Mouse (Mus musculus): Measurements from ENCODE around the gene Tmem91. TPM values are rescaled to one million over a fixed set of nuclear protein-coding genes. Genes with fewer than 3 reads are reported as not detected.

The Tmem91 gene
- polyA plus RNA-seq, 3 experiments from 2014 or later = 8.2 to 23.6 (median 14.4) TPM

- ATAC-seq = no peak
Measured at GRCm38 (mm10) chr7:25669158-25669557, 5.8 kb downstream of the Tmem91 start.

DNA sequence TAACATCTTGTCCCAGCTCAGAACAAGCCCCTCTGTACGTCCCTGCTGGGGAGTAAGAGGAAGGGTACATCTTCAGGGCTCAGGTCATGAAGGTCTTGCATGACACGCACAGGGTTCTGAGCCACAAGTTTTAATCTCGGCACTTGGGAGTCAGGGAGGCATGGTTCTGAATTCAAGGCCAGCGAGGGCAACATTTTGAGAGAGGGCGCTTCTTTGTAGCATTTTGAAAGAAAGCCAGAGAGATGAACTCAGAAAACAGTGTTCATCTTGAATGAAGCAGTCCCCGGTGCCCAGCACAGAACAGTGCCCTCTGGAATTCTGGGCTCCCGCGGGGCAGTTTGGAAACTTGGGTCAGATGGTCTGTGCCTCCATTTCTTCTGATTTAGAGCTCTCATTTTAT lies 8.6 kb downstream of the Tmem91 start:
- ATAC-seq = no peak

GRCm38 (mm10) chr7:25658657-25659472 lies 16.1 kb downstream of the Tmem91 start, which contains the start of the genes Bckdha and Exosc5:
TSS of gene Bckdha (minus strand) at chr7:25658981.
TSS of gene Exosc5 (plus strand) at chr7:25659164.
- peak; percentile 99 for ATAC-seq

- ATAC-seq = no peak
Measured at GRCm38 (mm10) chr7:25657785-25658184, 17.2 kb downstream of the Tmem91 start.

GRCm38 (mm10) chr7:25655601-25656428 lies 19.2 kb downstream of the Tmem91 start:
- no peak for ATAC-seq

DNA sequence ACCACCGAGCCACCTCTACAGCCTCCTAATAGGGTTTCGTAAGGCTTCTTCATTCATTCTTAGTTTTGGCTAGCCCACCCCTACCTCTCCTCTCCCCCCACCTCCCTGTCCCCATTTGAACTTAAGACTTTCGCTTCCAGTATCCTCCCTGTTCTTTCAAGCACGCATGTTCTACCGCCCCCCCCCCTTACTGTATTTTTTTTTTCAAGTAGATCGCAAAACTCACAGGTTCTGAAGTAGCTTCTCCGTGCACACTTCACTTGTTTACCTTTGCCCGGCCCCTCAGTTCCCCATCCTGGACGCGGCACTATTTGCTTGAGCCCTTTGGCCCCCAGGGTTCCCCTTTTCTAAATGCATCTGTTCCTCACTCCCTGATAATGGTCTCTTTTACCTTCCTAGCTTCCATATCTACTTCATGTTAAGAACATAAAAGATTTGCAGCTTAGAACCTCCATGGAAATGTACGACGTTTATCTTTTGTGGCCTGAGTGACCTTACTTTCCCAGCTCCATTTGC lies 22.7 kb downstream of the Tmem91 start:
- no peak for ATAC-seq

GRCm38 (mm10) chr7:25651281-25651680 lies 23.7 kb downstream of the Tmem91 start:
- no peak for ATAC-seq

- no peak for ATAC-seq
Measured at GRCm38 (mm10) chr7:25649839-25650238, 25.1 kb downstream of the Tmem91 start.

DNA sequence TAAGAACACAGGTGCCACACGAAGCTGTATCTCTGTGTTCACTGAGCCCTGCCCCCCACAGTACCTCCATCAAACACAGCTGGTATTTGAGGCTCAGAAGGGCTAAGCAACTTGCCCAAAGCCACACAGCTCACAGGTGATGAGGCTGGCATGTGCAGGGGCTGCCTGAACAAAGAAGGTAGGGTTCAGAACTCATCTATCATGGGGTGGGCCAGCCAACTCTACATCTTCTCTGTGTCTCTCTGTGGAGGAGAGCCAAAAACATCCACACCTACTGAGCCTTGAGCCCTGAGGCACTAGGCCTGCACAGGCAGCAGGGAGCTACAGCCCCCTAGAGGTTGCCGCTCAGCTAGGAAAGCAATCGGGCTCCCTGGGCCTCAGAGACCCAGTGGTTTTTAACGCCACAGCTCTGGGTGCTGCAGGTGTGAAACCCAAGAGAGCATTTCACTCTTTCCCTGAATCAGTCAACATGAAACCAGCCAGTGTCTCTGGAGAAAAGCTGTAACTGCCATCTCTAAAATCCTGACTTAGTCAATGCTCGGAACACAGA lies 27.3 kb downstream of the Tmem91 start:
- peak; percentile 25 for ATAC-seq

- no peak for ATAC-seq
Measured at GRCm38 (mm10) chr7:25645074-25645473, 29.9 kb downstream of the Tmem91 start.

GRCm38 (mm10) chr7:25644631-25645030 lies 30.3 kb downstream of the Tmem91 start:
- no peak for ATAC-seq

DNA sequence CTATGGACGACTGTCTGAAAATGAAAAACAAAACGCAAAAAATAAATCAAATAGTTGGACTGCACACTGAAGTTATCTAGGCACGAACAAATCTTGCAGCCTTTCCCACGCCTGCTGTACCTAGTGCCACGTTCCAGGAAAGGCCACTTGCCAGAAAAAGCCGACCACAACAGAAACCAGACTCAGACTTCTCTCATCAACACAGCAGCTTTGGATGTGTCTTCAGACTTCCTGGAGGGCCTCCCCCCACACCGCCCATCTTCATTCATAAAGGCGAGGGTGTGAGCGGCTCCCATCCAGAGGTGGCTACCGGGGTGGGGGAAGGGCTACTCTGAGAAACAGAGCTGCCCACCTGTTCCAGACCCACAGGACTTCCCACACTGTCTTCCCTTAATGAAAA lies 30.8 kb downstream of the Tmem91 start:
- ATAC-seq = no peak

DNA sequence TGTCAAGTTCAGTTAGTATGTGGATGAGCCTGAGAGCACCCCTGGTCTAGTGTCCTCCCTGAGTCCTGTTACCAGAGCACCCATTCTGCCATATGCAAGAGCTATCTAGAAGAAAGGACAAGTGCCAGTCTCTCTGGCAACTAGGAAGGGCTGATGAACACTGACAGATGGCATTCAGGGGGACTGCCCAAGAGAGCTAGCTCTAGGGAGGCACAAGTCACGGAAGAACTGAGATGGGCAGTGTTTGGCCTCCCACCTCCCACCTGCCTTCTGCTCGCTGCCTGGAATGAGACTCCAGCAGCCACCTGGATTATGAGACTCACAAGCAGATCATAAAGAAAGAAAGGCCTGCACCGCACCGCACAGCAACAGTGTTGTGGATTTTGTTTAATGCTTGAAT lies 35.2 kb downstream of the Tmem91 start:
- ATAC-seq = no peak

DNA sequence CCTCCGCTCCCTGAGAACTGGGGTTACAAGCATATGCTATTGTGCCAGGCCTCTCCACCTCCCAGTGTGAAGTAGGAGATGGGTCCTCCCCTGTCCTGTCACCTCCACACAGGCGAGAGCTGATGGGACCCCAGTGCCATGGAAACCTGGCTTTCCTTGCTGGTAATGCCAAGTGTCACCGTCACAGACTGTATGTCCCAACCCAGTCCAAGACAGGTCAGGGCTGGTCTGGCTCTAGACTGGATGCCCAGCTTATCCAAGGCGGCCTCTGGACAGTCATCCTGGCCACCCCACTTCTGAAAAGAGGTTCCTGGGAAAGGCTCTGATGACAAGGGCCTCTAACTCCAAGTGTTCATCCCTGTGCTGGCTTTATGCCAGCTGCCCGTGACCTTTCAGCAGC lies 37.9 kb downstream of the Tmem91 start:
- no peak for ATAC-seq

DNA sequence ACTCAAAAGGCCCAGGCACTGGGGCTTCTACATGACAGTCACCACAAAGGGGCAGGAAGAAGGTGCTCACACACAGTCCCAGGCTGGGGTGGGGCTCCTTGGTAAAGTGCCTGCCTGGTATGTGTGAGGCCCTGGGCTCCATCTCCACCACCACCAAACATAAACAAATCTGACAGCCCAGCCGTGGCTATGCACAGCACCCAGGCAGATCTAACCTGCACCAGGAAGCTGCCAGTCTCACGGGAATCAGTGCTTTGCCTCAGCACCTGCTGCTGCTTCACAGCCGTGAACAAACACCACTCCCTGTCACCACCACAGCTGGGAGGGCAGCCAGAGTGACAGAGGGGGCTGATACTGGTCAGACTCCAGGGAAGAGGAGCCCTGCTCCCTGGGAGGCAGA lies 38.6 kb downstream of the Tmem91 start:
- no peak for ATAC-seq

- ATAC-seq = no peak
Measured at GRCm38 (mm10) chr7:25632679-25633078, 42.3 kb downstream of the Tmem91 start.

- no peak for ATAC-seq
Measured at GRCm38 (mm10) chr7:25628323-25628620, 46.7 kb downstream of the Tmem91 start.

DNA sequence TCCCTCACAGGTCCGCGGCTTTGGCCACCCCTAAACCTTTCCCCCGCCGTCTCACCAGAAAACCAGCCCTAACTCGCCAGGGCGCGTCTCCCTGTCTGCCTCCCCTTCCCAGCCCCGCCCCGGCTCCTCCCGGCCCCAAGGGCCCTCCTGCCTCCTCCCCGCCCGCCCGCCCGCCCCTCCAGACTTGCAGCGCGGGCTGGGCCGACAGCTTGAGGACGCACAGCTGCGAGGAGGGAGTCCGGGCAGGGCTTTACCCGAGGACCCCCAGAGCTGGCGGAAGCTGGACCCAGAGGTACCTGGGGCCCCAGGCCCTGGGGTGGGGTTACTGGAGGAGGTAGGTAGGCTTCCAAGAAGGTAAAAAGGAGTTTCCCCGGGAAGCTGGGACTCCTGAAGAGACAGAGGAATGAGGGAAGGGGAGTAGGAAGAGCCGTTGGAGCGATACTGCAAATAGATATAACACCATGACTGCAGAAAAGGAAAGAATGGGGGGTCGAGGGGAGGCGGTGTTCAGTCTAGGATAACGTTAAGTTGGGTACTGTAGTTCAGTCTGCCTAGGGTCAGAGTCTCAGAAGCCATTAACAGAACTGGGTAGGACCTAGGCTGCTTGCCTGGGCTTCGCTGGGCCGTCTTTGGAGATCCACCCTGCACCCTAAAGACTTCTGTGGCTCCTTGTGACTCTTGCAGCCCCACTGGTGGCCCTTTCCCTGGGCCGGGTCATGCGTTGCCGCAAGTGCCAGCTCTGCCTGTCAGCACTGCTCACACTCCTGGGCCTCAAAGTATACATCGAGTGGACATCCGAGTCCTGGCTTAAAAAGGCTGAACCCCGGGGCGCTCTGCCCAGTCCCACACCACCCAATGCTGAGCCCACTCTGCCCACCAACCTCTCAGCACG lies 47.3 kb downstream of the Tmem91 start:
- ATAC-seq = no peak

GRCm38 (mm10) chr7:25626509-25627430 lies 48.2 kb downstream of the Tmem91 start, which contains the start of gene B3gnt8:
TSS of gene B3gnt8 (plus strand) at chr7:25626654.
- no peak for ATAC-seq

GRCm38 (mm10) chr7:25625594-25626250 lies 49.2 kb downstream of the Tmem91 start:
- ATAC-seq = no peak
